Mouse (Mus musculus) G1E (cell line): ENCODE results near the gene Aars2. TPM values are rescaled to one million over a fixed set of nuclear protein-coding genes. Genes with fewer than 3 reads are reported as not detected.

ENCODE experiments used
- ATAC-seq: 2 replicates; pipeline ENCODE4 v1.8.0; 2016; ENCODE audit warnings: mild to moderate bottlenecking; ENCODE audit not compliant: insufficient number of reproducible peaks, poor library complexity, low FRiP score, severe bottlenecking; ENCODE audit errors: extremely low read depth
- DNase-seq: peaks from one replicate; pipeline ENCODE4 v3.0.0; 2012; ENCODE audit warnings: low spot score
- H3K27me3 ChIP-seq: 2 replicates; pipeline ENCODE4 v1.6.1; 2012; ENCODE audit warnings: mild to moderate bottlenecking, low read length, inconsistent platforms; ENCODE audit not compliant: insufficient read depth
- H3K36me3 ChIP-seq: replicated peaks from 2 replicates; pipeline ENCODE3; 2012; ENCODE audit warnings: mild to moderate bottlenecking, inconsistent platforms
- H3K4me1 ChIP-seq: 2 replicates; pipeline ENCODE4 v1.6.1; 2012; ENCODE audit warnings: low read depth, low read length, inconsistent platforms, mixed read lengths; ENCODE audit not compliant: insufficient read depth
- H3K4me3 ChIP-seq: 2 replicates; pipeline ENCODE4 v1.5.1; 2012; ENCODE audit warnings: low read depth, mild to moderate bottlenecking, inconsistent platforms, low read length, moderate library complexity, mixed read lengths
- H3K9me3 ChIP-seq: replicated peaks from 2 replicates; pipeline ENCODE4 v1.6.1; 2012; ENCODE audit warnings: inconsistent platforms
- CTCF ChIP-seq: IDR thresholded peaks from 2 replicates; pipeline ENCODE4 v1.5.1; 2012; ENCODE audit warnings: low read depth, low read length, inconsistent platforms, mixed read lengths
- GATA1 ChIP-seq: IDR thresholded peaks from 2 replicates; pipeline ENCODE4 v1.6.1; 2012; ENCODE audit warnings: borderline replicate concordance, low read length, inconsistent platforms, mixed read lengths
- GATA2 ChIP-seq: IDR thresholded peaks from 2 replicates; pipeline ENCODE4 v1.6.1; 2012; ENCODE audit warnings: low read depth, low read length, inconsistent platforms, borderline replicate concordance
- POLR2AphosphoS5 ChIP-seq: IDR thresholded peaks from 2 replicates; pipeline ENCODE4 v1.6.1; 2012; ENCODE audit warnings: low read depth, low read length, inconsistent platforms; ENCODE audit not compliant: insufficient replicate concordance
- TAL1 ChIP-seq: conservative IDR thresholded peaks from 2 replicates; pipeline ENCODE4 v1.6.1; 2012; ENCODE audit warnings: low read depth, low read length, inconsistent platforms, mixed read lengths
- polyA plus RNA-seq: library from polyadenylated mRNA; stranded (reverse); fragments of >175 nt; gene quantifications from 2 replicates; pipeline ENCODE4 v1.2.3, GENCODE M21; 2012
- total RNA-seq, 2 experiments: library from RNA; stranded (forward) in 1 of 2; stranded (reverse) in 1 of 2; fragments of 200-1000 nt in 1 of 2; fragments of >200 nt in 1 of 2; fragmentation: Nextera tagmentation in 1 of 2; gene quantifications; 2 replicates each; pipeline ENCODE4 v1.2.3; 2014 to 2017

Aars2 gene
- total and polyA plus RNA-seq, 3 experiments = 6.8 to 34.7 (median 8.7) TPM

DNA sequence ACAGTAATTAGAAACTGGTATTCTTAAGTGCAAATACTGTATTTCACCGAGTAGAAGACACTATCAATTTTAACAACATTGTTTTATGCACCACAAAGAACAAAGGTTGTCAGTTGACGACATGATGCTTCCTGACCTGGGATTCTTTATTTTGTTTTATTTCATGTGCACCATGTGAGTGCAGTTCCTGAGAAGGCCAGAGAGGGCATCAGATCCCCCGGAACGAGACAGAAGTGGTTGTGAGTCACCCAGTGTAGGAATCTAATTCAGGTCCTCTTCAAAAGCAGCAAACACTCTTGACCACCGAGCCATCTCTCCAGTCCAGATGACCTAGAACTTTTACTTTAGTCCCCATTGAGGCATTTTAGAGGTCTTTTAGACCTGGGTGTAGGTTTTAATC is 38.3 kb upstream of the Aars2 start:
- no peaks in the 10 kb centered on the region for H3K36me3 ChIP-seq
- H3K9me3 ChIP-seq = no peaks in the 10 kb centered on the region; the same call in 1 of the 2 replicates
- peaks cover 4% of the 10 kb centered on the region for H3K27me3 ChIP-seq
- H3K4me3 ChIP-seq = no peak overlapping the region
- ATAC-seq (no peak), DNase-seq (no peak)
- H3K4me1 ChIP-seq = no peaks in the 10 kb centered on the region
- TF ChIP-seq POLR2AphosphoS5 (no peak), GATA1 (no peak), CTCF (no peak), TAL1 (no peak), GATA2 (no peak)

GRCm38 (mm10) chr17:45470726-45471125 is 35.9 kb upstream of the Aars2 start:
- Histone ChIP-seq H3K27me3 (peaks cover 16% of the 10 kb centered on the region), H3K36me3 (no peaks in the 10 kb centered on the region), H3K4me1 (peaks cover 4% of the 10 kb centered on the region), H3K9me3 (no peaks in the 10 kb centered on the region; the same call in 1 of the 2 replicates), H3K4me3 (no peak overlapping the region)
- TF ChIP-seq GATA1 (no peak), POLR2AphosphoS5 (no peak), TAL1 (no peak), GATA2 (no peak), CTCF (no peak)
- no peak for DNase-seq
- ATAC-seq = no peak

- no peak for DNase-seq
Measured at GRCm38 (mm10) chr17:45473667-45474066, 33.0 kb upstream of the Aars2 start.

DNA sequence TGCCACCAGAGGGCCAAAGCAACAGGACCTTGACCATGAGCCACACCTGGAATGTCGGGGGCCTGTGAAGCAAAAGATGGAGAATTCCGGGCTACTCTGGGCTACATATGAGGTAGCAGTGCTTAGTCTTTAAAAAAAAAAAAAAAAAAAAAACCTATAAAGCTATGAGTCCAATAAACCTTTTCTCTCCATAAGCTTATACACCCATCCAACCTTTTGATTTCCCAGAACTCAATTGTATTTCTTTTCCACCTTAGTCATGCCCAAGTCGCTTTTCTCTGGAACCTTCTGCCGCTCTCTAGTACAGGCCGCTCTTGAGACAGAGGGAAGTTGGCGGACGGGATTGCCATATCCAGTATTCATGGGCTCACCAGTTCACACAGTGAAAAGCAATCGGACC is 32.5 kb upstream of the Aars2 start:
- no peak overlapping the region for H3K4me3 ChIP-seq
- no peak for TF ChIP-seq GATA2
- no peak for TF ChIP-seq GATA1
- no peak for TF ChIP-seq TAL1
- TF ChIP-seq CTCF = no peak
- no peak for TF ChIP-seq POLR2AphosphoS5
- H3K27me3 ChIP-seq = peaks cover 26% of the 10 kb centered on the region
- ATAC-seq = no peak
- no peaks in the 10 kb centered on the region for H3K36me3 ChIP-seq
- H3K9me3 ChIP-seq = no peaks in the 10 kb centered on the region
- no peak for DNase-seq
- peaks cover 12% of the 10 kb centered on the region for H3K4me1 ChIP-seq

More at GRCm38 (mm10) chr17:45473667-45474066, 33.0 kb upstream of the Aars2 start:
- Histone ChIP-seq H3K27me3 (peaks cover 26% of the 10 kb centered on the region), H3K9me3 (no peaks in the 10 kb centered on the region), H3K36me3 (no peaks in the 10 kb centered on the region), H3K4me1 (peaks cover 12% of the 10 kb centered on the region), H3K4me3 (no peak overlapping the region)
- ATAC-seq = no peak
- TF ChIP-seq GATA2 (no peak), CTCF (no peak), GATA1 (no peak), TAL1 (no peak), POLR2AphosphoS5 (no peak)

DNA sequence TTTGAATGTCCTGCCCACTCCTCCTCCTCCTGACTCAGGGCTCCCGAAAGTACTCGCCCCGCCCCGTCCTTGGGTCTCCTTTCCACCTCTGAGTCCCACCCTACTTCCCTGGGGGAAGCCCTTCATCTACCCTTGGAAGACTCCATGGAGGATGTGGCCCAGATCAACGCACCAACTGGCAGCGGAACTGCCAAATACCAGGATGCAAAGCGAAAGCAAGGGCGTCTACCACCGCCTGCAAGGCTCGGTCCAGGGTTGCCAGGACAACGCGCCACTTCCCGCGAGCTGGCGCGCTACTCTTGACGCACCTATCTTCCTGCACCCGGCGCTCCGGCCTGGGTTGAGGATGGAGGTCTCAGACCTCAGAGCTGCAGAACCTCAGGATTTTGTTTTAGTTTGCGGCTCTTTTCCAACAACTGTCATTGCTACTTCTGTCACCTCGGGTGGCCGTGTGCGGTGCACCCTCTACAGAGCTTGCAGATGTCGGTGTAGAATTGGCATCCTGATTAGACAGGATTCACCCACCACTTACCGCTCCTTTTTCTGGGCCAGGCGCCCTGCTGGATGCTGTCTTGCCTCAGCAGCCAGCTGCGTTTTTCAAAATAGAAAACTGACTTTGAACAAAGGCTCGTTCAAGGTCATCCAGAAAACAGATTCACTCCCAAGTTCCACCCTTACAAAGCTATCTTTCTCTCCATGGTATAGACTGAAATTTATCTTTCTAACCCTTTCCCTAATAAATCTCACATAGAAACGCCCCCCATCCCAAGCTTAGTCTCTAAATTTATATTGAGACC is 31.8 kb upstream of the Aars2 start, which contains the start of gene Spats1:
Gene Spats1, minus strand, starts transcription at position 747 of the 797 bp plus-strand sequence.
- peaks cover 26% of the 10 kb centered on the region for H3K27me3 ChIP-seq
- no peak for ATAC-seq
- no peak for DNase-seq

DNA sequence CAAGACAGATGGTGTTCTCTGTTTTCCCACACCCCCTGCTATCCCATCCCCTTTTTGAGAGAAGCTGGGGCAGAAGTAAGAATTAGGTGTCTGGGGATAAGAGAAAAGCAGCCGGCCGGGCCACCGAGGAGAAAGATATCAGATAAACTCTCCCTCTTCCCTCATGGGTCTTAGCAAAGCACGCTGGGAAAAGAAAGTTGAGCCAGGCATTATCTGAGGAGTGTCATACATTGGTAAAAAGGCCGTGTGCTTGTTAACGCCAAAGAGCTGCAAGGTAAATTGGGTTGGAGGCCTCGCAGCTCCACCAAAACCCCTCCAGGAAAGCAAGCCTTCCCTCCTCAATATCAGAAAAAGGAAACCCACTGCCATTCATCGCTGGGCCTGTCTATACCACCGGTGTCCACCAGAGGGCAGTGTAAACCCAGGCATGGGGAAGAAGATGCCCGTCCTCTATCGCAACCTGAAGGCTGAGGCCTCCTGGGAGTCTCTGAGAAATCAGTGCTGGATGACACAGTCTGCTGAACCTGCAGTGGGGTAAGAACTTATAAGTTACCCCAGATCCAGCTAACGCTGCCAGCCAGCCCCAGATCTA is 28.3 kb upstream of the Aars2 start:
- peak; percentile 34; the same call in 1 of the 2 replicates for ATAC-seq
- no peak overlapping the region for H3K4me3 ChIP-seq
- peaks cover 33% of the 10 kb centered on the region for H3K27me3 ChIP-seq
- no peaks in the 10 kb centered on the region for H3K36me3 ChIP-seq
- peak; percentile 73 for DNase-seq
- H3K4me1 ChIP-seq = peaks cover 14% of the 10 kb centered on the region
- H3K9me3 ChIP-seq = no peaks in the 10 kb centered on the region
- no peak for TF ChIP-seq TAL1
- TF ChIP-seq CTCF = peak; percentile 99
- no peak for TF ChIP-seq POLR2AphosphoS5
- no peak for TF ChIP-seq GATA2

More for the DNA sequence above, 31.8 kb upstream of the Aars2 start, which contains the start of gene Spats1:
- Histone ChIP-seq H3K9me3 (no peaks in the 10 kb centered on the region), H3K4me3 (peak within 1 kb of the TSS; percentile 49; the same call in 1 of the 2 replicates), H3K36me3 (no peaks in the 10 kb centered on the region), H3K4me1 (peaks cover 12% of the 10 kb centered on the region)
- TF ChIP-seq CTCF = no peak
- no peak for TF ChIP-seq GATA2
- no peak for TF ChIP-seq TAL1
- TF ChIP-seq POLR2AphosphoS5 = no peak
- TF ChIP-seq GATA1 = no peak
